Mouse (Mus musculus): ENCODE results near the gene Cyp2c23.

The Cyp2c23 gene

DNA sequence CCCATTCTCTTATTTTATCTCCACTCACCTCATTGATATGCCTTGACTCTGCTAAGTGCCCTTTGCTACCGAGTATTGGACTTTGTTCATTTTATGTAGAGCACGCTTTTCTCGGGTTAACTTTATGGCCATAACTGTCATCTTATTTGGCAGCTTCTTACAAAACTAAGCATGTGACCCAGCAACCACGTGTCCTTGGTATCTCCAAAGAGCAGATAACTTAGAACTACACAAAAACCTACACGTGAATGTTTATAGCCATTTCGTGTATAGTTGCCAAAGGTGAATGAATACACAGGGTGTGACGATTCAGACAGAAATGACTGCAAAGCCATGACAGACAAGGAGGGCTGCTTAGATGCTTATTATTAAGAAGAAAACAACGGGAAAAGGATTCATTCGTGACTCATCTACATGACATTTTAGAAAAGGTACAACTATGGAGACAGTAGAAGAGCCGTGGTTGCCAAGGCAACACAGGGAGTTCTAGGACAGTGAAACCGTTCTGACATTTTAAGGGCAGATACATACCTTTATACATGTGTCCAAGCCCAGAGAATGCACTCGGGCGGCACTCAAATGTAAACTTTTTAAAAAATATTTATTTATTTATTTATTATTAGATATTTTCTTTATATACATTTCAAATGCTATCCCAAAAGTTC, 4.0 kb downstream of the Cyp2c23 start:
- no peak for DNase-seq (ENCODE audit: low read depth in 1 of 2, low spot score in 2 of 2)

DNA sequence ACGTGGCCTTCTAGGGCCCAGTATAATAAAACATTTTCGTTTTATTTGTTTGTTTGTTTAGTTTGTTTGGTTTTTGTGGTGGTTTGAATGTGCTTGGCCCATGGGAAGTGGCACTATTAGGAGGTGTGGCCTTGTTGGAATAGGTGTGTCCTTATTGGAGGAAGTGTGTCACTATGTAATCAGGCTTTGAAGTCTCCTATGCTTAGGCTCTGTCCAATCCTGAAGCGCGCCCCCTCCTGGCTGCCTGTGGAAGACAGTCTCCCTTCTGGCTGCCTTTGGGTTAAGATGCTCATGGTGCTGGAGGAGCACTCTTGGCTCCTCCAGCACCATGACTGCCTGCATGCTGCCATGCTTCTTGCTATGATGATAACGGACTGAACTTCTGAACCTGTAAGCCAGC, 5.9 kb downstream of the Cyp2c23 start:
- DNase-seq (ENCODE audit: low read depth in 1 of 2, low spot score in 2 of 2) = no peak

DNA sequence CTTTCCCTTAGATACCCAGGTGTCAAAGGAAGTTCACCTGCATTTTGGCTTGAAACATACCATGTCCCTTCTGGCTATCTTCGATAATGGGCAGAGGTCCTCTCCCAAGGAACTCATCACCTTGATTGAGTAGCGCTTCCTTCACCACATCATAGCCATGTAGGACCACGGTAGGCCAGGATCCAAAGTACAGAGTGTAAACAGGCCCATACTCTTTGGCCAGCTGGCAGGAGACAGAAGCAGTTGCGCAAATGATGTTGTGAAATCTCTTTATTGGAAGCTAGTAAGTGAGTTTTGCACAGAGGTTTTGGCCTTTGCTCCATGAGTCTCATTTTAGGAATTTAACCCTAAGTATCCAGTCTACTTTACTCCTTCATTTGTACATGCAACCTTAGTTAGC, 7.5 kb downstream of the Cyp2c23 start:
- DNase-seq (ENCODE audit: low read depth in 1 of 2, low spot score in 2 of 2) = no peak

DNA sequence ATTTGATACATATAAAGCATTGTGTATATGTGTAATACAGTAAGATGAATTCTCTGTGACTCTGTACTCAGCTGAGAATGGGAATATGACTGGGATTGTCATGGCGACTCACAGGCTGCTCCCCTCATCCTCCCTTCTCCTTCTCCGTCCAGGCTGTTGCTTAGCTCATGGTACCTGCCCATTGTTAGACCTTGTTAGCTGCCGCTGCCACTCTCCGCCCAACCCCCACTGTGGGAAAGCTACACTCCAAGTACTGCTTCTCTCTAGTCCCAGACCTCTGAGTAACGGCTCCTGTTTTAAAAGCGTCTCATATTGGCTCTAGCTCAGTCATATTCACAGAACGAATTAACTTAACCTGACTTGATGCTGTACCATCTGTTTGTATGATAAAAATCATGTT, 9.3 kb downstream of the Cyp2c23 start:
- no peak for DNase-seq (ENCODE audit: low read depth in 1 of 2, low spot score in 2 of 2)

DNA sequence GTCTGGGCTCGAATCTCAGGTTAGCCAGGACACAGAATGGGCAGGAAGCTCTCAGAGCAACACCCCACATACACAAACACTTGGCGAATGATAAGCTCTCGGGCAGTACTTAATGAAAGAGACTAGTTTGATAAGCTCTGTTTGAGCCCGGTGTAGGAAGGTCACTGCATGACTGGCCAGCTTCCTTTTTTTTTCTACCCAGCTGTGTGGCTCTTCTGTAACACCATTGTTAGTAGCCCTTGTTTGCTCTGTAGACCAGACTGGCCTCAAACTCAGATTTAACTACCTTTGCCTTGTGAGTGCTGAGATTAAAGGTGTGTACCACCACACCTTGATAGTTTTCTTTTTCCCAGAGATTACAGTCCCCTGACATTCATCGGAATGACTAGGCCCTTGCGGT, 15.1 kb downstream of the Cyp2c23 start:
- no peak for DNase-seq (ENCODE audit: low read depth in 1 of 2, low spot score in 2 of 2)

DNA sequence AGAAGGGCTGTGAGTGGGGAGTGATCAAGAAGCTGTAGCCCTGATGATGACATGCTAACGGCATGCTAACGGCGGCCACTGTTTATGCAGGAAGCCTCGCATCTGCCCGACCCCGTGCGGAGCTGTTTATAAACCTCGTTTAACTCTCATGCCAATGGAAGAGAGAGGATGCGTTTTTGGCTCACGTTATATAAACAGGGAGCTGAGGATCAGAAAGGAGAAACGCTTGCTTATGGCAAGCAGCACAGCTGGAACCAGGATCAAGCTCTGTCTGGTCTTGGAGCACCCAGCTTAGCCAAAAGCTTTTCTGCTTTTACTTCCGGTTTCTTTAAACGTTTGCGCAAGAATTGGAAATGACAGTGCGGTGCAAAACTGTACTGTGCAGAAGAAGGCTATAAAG, 20.2 kb downstream of the Cyp2c23 start:
- no peak for DNase-seq (ENCODE audit: low read depth in 1 of 2, low spot score in 2 of 2)

DNA sequence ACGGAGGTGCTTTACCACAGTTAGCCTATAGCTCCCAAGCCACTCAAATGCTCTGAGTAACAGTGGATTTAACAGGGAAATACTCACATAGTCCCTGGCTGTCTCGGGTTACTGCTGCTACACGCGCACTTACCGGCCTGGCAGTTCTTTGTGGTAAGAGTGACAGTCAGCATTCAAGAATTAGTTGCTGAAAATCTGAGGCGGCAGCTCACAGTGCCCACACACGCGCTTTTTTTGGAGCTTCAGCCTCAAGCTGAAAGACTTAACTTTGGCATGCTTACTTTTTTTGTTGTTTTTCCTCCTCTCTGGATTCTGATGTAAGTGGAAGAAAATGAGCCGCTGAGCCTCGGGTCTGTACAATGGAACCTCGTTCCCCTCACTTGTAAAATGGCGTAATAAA, 21.8 kb downstream of the Cyp2c23 start:
- DNase-seq (ENCODE audit: low read depth in 1 of 2, low spot score in 2 of 2) = no peak

DNA sequence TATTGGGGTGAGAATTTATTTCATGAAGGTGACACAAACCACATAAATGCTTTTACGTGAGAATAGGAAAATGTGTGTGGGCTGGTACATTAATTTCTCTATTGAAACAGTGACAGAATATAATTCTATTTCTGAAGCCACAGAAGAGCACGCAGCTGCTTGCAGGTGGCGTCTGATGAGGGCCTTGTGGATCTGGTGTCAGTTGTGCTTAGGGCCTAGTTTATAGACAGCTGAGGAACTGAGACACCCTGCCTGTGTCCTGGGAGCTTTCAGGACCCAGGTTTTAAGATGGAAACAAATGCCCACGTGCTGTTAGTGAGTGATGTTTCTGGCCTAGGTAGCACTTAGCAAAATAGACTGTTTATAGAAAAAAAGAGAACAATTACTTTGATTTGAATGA, 24.0 kb downstream of the Cyp2c23 start:
- DNase-seq (ENCODE audit: low read depth in 1 of 2, low spot score in 2 of 2) = no peak

DNA sequence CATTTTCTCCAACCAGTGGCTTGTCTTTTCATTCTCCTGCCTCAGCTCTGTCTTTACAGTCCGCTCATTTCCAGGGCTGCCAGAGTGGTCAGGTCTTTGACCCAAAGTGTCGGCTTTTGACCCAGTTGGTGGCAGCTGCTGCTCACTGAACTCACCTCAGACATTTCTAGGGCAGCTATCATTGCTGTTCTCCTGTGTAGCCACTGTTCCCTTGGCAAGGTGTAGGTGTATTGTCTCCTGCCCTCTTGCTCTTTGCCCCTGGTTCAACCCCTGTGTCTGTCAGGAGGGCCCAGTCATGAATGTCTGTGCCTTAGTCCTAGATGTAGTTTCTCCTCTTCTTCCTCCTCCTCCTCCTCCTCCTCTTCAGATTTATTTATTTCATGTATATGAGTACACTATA, 24.7 kb downstream of the Cyp2c23 start:
- no peak for DNase-seq (ENCODE audit: low read depth in 1 of 2, low spot score in 2 of 2)

DNA sequence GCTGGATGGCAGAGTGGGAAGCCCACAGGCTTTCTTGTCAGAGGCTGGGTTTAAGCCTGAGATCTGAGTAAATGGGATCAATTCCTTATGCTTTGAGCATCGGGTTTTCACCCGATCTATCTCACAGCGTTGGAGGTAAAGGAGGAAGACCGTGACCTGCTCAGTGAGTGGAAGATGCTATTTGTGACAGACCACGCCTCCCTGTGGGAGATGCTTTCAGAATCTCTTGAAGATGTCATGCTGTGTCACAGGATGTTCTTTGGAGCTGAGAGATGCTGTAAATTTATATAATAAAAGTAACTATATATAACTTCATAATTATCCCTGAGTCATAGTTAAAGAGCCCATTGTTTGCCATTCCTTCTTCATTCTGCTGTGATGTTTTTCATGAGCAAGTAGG, 28.3 kb downstream of the Cyp2c23 start:
- no peak for DNase-seq (ENCODE audit: low read depth in 1 of 2, low spot score in 2 of 2)

DNA sequence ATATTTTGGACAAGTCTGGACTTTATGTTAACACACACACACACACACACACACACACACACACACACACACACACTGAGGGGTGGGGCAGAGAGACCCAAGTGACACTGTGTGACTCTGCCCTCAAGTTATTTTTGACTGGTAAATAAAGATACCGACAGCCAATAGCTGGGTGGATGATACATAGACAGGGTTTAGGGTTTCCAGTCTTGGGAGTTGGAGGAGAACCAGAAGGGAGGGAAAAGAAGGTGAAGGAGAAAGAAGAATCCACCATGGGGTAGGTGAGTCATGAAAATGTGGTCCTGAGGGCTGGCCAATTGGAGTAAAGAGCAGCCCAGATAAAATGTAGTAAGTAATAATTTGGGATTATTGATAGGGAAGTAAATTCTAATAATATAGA, 28.9 kb downstream of the Cyp2c23 start:
- no peak for DNase-seq (ENCODE audit: low read depth in 1 of 2, low spot score in 2 of 2)

DNA sequence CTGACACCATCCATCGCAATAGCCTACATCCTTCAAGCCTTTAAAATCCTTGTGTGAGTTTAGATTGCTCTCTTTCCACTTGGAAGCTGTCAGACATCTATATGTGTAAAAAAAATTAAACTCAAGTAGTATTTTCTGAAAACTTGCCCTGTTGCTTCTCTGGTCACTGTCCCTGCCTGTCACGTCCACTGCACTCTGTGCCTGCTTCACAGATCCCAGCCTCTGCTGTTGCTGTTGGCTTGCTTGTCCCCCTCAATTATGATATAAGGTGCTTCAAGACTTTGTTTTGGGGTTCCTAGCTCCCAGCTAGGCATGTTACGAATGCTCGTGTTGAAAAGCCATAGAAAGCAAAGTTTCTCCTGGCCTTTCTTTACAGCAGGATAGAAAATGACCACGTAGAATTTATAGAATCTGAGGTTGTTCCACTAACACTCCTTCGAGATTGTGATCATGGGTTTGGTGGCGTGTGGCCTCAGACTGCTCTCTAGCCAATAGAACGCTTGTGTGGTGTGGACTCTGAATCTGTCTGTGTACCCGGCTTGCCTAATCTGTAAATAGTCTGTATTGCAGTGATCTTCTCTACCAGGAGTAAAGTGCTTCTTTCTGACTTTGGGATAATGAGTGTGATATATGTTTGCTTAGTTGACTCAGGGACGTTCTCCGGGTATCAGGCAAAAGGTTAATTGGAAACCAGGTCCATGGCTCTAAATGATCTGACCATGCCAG, 30.0 kb downstream of the Cyp2c23 start:
- no peak for DNase-seq (ENCODE audit: low read depth in 1 of 2, low spot score in 2 of 2)

DNA sequence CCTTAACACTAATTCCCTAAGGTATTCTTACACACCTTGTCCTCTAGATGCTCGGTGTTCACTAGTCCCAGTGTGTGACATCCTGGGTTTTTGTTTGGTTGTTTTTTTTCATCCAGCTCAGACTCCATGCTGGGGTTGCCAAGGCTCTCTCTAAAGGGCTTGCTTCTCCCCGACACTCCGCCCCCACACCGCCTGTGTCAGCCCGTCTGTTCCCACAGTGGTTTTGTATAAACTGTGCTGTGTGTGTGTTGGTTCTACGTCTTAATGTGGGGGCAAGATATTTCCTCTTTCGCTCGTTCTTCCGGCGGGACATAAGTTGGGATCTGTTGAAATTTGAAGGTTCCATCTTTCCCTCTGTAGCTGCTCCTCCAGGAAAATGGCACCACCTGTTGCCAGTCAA, 30.9 kb downstream of the Cyp2c23 start:
- DNase-seq (ENCODE audit: low read depth in 1 of 2, low spot score in 2 of 2) = no peak

DNA sequence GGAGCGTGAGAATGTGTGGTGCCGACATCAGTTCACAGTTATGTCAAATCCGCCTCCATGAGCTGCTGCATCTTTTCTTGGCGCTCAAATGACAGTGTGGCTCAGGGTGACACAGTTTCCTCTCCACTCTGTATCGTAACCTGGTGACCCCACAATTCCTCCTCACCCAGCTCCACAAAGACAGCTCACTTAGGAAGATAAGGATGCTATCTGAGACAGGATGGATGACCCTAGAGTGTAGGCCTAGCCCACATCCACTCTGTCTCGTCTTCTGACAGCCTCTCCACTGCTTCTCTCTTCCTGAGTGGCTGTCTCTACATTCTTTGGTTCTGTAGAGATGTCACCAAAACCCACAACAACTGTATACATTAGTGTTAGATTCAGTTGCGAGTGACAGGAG, 33.6 kb downstream of the Cyp2c23 start:
- no peak for DNase-seq (ENCODE audit: low read depth in 1 of 2, low spot score in 2 of 2)

DNA sequence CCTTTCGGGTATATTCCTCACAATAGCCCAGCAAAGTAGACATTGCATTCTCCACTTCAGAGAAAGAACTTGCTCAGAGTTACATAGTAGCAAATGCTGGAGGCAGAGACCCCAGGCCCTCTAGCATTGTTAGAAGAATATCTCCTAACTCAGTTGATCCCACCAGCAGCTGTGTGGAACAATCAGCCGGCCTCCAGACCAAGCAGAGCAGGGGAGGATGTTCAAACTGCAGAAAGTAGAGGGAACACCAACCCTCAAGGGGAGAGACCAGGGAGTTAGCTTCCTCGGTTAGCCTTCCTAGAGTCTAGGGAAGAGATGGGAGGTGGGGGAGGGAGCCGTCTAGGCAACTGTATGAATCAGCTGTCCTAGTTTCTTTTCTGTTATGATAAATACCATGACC, 36.5 kb downstream of the Cyp2c23 start:
- DNase-seq (ENCODE audit: low read depth in 1 of 2, low spot score in 2 of 2) = no peak

DNA sequence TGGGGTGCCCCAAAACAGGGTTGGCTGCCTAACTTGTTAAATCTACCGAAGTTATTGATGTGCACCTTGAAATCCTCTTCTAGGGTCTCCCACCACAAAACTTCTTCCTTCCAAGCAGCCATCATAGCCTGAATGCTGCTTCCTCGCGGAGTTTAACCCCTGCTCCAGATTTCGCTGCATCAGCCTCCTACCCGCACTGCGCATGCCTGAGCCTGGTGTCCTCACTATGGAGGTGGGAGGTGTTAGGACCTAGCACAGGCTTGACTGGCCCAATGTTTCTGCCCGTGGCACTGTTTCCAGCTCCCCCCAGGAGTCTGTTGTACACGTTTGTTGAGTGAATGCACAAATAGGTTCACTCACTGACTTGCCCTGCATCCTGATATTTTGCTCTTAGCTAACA, 38.6 kb downstream of the Cyp2c23 start:
- DNase-seq (ENCODE audit: low read depth in 1 of 2, low spot score in 2 of 2) = no peak

DNA sequence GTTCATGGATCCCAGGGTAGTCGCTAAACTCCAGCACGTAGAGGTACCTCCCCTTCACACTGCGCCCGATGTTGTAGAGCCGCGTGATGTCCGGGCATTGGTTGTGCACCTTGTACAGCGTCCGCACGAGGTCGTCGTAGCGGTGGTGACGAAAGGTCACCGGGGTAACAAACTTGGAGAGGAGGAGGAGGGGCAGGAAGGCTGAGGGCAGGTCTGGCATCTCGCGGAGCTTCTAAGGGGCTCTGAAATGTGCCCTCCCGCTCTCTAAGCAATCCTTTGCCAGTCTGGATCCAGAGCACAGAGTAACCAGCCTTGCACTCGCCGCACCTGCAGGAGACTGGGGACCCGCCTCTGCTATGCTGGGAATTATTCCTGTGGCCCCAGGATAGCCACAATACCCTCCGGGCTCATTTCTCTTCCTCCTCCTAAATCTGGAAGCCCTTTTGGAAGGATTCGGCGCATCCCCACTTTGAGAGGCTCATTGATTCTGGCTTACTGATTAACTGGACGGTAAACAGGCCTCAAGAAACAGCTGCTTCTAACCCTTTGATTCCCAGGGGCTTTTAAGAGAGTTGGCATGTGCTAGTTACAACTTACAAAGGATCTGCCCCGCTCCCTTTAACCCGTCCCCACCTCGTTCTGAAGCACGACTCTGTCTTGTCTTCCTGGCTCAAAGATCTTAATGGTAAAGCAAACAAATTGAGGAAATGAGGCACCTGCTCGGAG, 42.8 kb downstream of the Cyp2c23 start, which contains the start of gene Cpn1:
Cpn1 (minus strand) TSS at position 488 of the 726 bp plus-strand sequence.
- no peak for DNase-seq (ENCODE audit: low read depth in 1 of 2, low spot score in 2 of 2)

DNA sequence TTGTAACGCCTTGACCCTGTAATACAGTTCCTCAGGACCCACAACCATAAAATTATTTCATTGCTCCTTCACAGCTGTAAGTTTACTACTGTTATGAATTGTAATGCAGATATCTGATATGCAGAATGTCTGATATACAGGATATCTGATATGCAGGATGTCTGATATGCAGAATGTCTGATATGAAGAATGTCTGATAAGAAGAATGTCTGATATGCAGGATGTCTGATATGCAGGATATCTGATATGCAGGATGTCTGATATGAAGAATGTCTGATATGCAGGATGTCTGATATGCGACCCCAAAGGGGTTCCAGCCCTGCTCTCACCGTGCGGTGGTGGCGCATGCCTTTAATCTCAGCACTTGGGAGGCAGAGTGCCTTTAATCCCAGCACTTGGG, 47.0 kb downstream of the Cyp2c23 start:
- DNase-seq (ENCODE audit: low read depth in 1 of 2, low spot score in 2 of 2) = no peak

DNA sequence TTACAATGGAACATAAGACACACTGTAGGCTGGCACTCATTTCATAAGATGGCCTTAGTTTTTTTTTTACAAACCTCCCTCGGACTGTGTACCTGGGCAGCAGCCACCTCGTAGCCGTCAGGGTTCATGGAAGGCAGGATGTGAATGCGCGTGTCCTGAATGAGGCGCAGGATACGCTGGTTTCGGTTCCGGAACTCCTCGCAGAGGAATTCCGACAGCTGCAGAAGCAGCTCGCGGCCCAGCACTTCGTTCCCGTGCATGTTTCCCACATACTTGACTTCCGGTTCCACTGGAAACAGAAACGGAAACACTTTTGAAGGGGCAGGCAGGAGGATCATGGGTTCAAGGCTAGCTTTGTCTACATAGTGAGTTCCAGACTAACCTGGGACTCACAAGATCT, 48.3 kb downstream of the Cyp2c23 start:
- no peak for DNase-seq (ENCODE audit: low read depth in 1 of 2, low spot score in 2 of 2)

DNA sequence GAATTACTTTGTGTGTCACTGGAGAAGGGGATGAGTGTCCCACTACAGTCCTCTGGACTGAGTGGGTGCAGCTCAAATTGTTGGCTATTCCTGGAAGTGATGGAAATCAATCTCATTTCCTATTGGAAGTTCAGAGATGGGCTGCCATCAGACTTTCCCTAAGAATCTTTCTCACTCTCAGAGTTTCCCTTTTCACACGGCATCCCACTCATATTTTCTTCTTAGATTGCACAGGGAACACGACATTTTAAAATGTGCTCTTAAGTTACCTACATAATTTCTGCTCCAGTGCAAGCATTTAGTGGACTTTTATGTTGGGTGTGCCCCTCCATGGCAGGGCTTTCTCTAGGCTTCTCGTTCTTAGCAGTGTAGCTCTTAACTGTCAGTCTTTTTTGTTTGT, 51.2 kb downstream of the Cyp2c23 start:
- DNase-seq (ENCODE audit: low read depth in 1 of 2, low spot score in 2 of 2) = no peak

DNA sequence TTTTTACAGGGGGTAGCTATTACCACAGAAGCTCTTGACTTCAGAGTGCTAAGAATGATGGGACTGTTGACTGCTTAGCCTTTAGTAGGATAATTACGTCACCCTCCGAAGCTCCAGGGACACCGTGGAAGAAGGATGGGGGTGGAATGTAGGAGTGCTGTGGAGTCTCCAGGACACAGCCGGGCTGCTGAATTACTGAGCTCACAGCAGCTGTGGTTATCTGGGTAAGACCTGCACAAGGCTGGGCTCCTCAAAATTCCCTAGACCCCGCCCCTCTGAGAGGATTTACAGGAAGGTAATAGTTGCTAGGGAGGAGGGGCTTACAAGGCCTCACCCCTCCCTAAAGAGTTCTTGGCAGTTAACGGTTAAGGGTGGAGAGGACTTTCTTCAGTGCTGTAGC, 52.3 kb downstream of the Cyp2c23 start:
- DNase-seq (ENCODE audit: low read depth in 1 of 2, low spot score in 2 of 2) = no peak

DNA sequence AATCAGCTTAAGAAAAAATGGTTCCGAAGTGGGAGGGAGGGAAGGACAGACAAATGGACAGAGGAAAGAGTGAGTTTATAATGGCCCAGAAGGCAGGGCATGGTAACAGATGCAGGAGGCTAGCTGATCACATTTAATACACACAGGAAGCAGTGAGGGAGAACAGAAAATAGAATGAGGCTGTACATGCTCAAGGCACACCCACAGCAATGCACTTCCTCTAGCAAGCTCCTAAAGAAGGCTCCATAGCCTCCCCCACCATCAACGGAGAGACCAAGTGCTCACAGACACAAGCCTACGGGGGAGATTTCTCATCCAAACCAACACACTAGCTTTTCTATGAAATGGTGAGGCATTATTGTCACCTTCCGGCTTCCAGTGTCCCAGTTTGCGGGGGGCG, 54.8 kb downstream of the Cyp2c23 start:
- no peak for DNase-seq (ENCODE audit: low read depth in 1 of 2, low spot score in 2 of 2)
